Mouse (Mus musculus) midbrain, postnatal 0 days (tissue): Measurements from ENCODE around the gene Jup. TPM values are rescaled to one million over a fixed set of nuclear protein-coding genes. Genes with fewer than 3 reads are reported as not detected.

Experiments used
- ATAC-seq: fragments of 200-750 bp; cut with Nextera tagmentation; 2 replicates; pipeline ENCODE4 v1.8.0; 2017; ENCODE audit warnings: moderate number of reproducible peaks, mild to moderate bottlenecking, moderate TSS enrichment, moderate library complexity; ENCODE audit not compliant: low FRiP score
- DNase-seq: peaks from one replicate; pipeline ENCODE4 v3.0.0-alpha.2; 2015; ENCODE audit warnings: low spot score
- H3K27ac ChIP-seq: fragments of 300-500 bp; sonication (generic); 2 replicates; pipeline ENCODE4 v1.5.1; 2014; ENCODE audit warnings: low read depth, mild to moderate bottlenecking, low read length, mixed read lengths
- H3K27me3 ChIP-seq: fragments of 300-500 bp; sonication (generic); 2 replicates; pipeline ENCODE4 v1.6.1; 2014; ENCODE audit warnings: low read length, control low read depth, mixed read lengths; ENCODE audit not compliant: insufficient read depth
- H3K36me3 ChIP-seq: fragments of 300-500 bp; sonication (generic); 2 replicates; pipeline ENCODE4 v1.6.1; 2014; ENCODE audit warnings: low read length, control low read depth, mixed read lengths; ENCODE audit not compliant: insufficient read depth
- H3K4me1 ChIP-seq: fragments of 300-500 bp; sonication (generic); 2 replicates; pipeline ENCODE4 v1.6.1; 2014; ENCODE audit warnings: mild to moderate bottlenecking, control low read depth, antibody characterized with exemption, low read length, mixed read lengths; ENCODE audit not compliant: insufficient read depth
- H3K4me2 ChIP-seq: fragments of 300-500 bp; sonication (generic); 2 replicates; pipeline ENCODE4 v1.6.1; 2014; ENCODE audit warnings: low read depth, mild to moderate bottlenecking, low read length, mixed read lengths; ENCODE audit not compliant: poor library complexity, severe bottlenecking
- H3K4me3 ChIP-seq: fragments of 300-500 bp; sonication (generic); 2 replicates; pipeline ENCODE4 v1.5.1; 2014; ENCODE audit warnings: low read depth, mild to moderate bottlenecking, low read length, moderate library complexity
- H3K9ac ChIP-seq: fragments of 300-500 bp; sonication (generic); replicated peaks from 2 replicates; pipeline ENCODE4 v1.6.1; 2014; ENCODE audit warnings: mild to moderate bottlenecking, low read length, moderate library complexity, mixed read lengths; ENCODE audit not compliant: poor library complexity, severe bottlenecking
- H3K9me3 ChIP-seq: fragments of 300-500 bp; sonication (generic); 2 replicates; pipeline ENCODE4 v1.6.1; 2016; ENCODE audit warnings: low read length, control low read depth
- CTCF ChIP-seq: IDR thresholded peaks from 2 replicates; pipeline ENCODE4 v1.5.1; 2016; ENCODE audit warnings: antibody characterized with exemption, mild to moderate bottlenecking
- WGBS: fragments of 180-500 bp; shearing (Covaris S2); extraction: QIAGEN DNeasy Blood & Tissue Kit; methylation state at CpG from one replicate; pipeline ENCODE4 v1.1.7; 2014; 5-methylcytosine and 5-hydroxymethylcytosine counted together
- polyA plus RNA-seq: library from polyadenylated mRNA; unstranded; fragments of >200 nt; fragmentation: Nextera tagmentation; extraction: Ambion mirVana; gene quantifications from 2 replicates; pipeline ENCODE4 v1.2.1, GENCODE M21; 2015
- total RNA-seq: library from RNA; depleted of rRNA; stranded (reverse); fragments of >200 nt; gene quantifications from 2 replicates; pipeline ENCODE4 v1.2.3, GENCODE M21; 2014

The Jup gene
- total and polyA plus RNA-seq, 2 experiments from 2014 or later = 69.7 to 156 TPM

DNA sequence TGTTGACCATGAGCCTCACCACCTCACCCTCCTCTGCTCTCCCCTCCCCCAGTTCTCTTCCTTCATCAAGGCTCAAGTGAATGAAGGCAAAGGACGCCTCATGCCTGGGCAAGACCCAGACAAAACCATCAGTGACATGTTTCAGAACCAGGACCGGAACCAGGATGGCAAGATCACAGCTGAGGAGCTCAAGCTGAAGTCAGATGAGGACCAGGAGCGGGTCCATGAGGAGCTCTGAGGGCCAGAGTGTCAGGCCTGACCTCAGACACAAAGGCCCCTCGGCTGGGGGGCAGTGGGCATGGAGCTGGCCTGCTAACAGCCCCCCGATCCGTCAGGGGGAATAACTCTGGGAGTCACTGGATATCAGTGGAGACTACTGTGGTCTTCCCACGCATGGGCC lies 26.3 kb upstream of the Jup start:
- no peak for TF ChIP-seq CTCF
- Histone ChIP-seq H3K9me3 (no peaks in the 10 kb centered on the region), H3K4me1 (no peaks in the 10 kb centered on the region), H3K27ac (no peak overlapping the region), H3K4me3 (no peak overlapping the region), H3K9ac (no peak overlapping the region), H3K27me3 (no peaks in the 10 kb centered on the region), H3K36me3 (no peaks in the 10 kb centered on the region), H3K4me2 (no peak overlapping the region)
- no peak for DNase-seq
- no peak for ATAC-seq
- WGBS = 95% methylated on average over 7 of the region's 7 CpGs

DNA sequence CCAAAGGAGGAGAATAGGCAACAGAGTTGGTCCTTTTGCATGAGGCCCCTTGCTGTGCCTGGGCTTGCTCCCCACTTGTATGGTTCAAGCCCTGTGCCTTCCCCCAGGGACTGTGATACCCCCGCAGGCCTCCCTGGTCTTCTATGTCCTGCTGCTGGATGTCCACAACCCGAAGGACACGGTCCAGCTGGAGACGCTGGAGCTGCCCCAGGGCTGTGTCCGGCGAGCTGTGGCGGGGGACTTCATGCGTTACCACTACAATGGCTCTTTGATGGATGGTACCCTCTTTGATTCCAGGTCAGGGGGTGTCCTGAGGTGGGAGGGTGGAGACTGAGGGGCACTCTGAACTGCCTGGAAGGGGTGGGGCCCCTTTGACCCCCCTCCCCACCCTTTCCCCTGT lies 24.0 kb upstream of the Jup start:
- no peak overlapping the region for H3K27ac ChIP-seq
- H3K4me3 ChIP-seq = no peak overlapping the region
- ATAC-seq (no peak), DNase-seq (no peak)
- H3K4me2 ChIP-seq = no peak overlapping the region
- H3K4me1 ChIP-seq = no peaks in the 10 kb centered on the region
- 0 out of 2 replicates have a peak, but pooled peaks cover 3% of the 10 kb centered on the region for H3K27me3 ChIP-seq
- TF ChIP-seq CTCF = no peak
- no peaks in the 10 kb centered on the region for H3K9me3 ChIP-seq
- H3K9ac ChIP-seq = no peak overlapping the region
- 41% methylated on average over 8 of the region's 8 CpGs for WGBS
- no peaks in the 10 kb centered on the region for H3K36me3 ChIP-seq

DNA sequence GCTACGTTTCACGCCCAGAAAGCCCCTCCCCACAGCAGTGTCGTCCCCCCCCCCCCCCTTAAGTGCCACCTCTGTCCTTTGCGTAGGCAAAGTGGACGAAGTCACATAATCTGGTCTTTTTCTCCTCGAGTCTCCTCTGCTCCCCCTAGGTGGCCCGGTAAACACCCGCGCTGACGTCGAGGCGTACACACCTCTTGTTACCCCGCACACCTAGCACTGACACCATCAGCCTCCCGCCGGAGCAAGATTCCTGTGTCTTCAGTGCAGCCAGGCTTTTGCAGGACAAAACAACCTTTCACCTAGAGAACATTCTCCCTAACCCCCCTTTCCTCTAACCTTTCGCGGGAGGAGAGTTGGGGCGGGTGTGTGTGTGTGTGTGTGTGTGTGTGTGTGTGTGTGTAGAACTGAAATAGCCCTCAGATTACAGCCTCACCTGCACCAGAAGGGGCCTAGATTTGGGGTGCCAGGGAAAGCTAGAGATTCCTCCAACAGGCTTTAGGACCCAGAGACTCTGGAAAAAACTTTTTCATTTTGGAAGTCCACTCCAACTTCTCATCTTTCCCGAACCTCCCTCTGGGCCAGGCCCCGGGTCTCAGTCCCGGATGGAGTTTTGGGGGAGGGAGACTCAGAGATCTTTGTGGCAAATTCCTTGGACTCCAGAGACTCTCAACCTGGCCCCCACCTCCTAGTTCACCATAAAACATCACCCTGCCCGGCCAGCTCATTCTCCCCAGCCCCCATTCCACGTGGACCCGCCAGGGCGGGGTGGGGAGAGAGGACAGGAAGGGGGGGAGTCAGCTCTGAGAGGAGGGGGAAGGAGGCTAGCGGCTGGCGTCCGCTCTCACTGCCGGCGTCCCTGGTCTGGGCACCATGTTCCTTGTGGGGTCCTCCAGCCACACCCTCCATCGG lies 17.6 kb upstream of the Jup start, which contains the start of gene Fkbp10:
Gene Fkbp10 (plus strand): TSS at position 784 of the 909 bp plus-strand sequence.
- peak within 1 kb of the TSS; percentile 63 for H3K4me2 ChIP-seq
- peak within 1 kb of the TSS; percentile 72 for H3K27ac ChIP-seq
- H3K9me3 ChIP-seq = no peaks in the 10 kb centered on the region
- peaks cover 17% of the 10 kb centered on the region; the same call in 1 of the 2 replicates for H3K4me1 ChIP-seq
- ATAC-seq (no peak; the same call in 1 of the 2 replicates), DNase-seq (peak; percentile 28)
- peaks cover 10% of the 10 kb centered on the region; the same call in 1 of the 2 replicates for H3K27me3 ChIP-seq
- under 1% methylated on average over 28 of the region's 31 CpGs for WGBS
- peak within 1 kb of the TSS; percentile 69 for H3K9ac ChIP-seq
- peak within 1 kb of the TSS; percentile 60 for H3K4me3 ChIP-seq
- H3K36me3 ChIP-seq = no peaks in the 10 kb centered on the region
- no peak for TF ChIP-seq CTCF

DNA sequence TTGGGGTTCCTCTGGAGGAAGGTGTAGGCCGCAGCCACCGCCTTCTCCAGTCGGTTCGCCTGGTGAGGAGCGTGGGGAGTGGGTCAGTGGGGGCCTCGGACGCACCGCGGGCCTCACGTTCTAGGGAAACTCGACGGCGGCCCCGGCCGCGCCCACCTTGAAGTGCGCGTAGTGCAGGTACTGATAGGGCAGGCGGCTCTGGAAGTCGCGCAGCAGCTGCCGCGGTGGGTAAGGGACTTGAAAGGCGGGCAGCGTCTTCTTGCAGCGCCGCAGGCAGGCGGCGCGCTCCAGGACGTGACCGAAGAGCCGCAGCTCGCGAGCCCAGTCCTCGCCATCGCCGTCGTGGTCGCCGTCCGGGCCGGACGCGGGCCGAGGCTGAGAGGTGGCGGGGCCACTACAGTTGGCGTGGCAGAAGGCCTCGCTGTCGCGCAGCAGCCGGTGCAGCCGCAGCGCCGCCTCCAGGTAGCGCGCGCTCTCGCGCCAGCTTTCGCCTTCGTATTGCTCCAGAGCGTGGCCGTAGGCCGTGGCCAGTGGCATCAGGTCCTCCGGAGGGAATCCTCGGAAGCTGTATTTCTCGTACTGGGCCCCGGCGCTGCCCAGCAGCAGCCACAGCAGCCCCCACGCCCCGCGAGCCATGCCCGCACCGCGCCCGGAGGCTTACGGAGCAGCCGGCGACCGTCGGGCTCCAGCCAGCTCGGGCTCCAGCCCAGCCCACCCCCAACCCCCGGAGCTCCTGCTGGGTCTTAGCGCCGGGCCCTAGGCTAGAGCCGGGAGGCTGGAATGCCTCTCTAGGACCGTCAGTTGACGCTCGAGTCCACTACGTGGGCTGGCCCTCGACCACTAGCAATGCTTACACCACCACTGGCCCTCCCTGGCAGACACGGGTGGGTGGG lies 16.7 kb upstream of the Jup start, which contains the start of gene P3h4:
Gene P3h4 (minus strand): TSS at position 816 of the 893 bp plus-strand sequence.
- peak; percentile 70 for TF ChIP-seq CTCF
- peaks cover 10% of the 10 kb centered on the region; the same call in 1 of the 2 replicates for H3K27me3 ChIP-seq
- H3K4me3 ChIP-seq = peak within 1 kb of the TSS; percentile 60
- H3K36me3 ChIP-seq = peaks cover 1% of the 10 kb centered on the region; the same call in 1 of the 2 replicates
- H3K4me2 ChIP-seq = peak within 1 kb of the TSS; percentile 63
- WGBS = 2% methylated on average over 87 of the region's 93 CpGs
- no peaks in the 10 kb centered on the region for H3K9me3 ChIP-seq
- DNase-seq (peak; percentile 91), ATAC-seq (peak; percentile 93)
- peak within 1 kb of the TSS; percentile 72 for H3K27ac ChIP-seq
- H3K9ac ChIP-seq = peak within 1 kb of the TSS; percentile 69
- peaks cover 17% of the 10 kb centered on the region; the same call in 1 of the 2 replicates for H3K4me1 ChIP-seq

DNA sequence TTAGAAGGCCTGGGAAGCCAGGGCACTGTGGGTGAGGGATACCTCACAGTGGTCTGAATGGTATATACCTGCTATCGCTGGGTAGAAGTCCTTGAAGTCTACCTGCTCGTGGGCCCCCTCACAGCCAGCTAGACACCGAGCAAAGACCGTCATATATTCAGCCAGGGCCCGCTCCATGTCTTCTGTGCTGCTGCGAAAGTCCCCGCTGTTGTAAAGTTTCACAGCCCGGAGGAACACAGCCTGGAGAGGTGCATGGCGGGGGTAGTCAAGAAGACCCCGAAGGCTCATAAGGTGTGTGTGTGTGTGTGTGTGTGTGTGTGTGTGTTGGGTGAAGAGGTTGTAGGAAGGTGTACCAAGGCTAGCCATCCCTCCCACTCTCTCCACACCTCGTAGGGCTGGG lies 16.0 kb upstream of the Jup start:
- Histone ChIP-seq H3K4me3 (peak overlapping the region; percentile 60), H3K36me3 (peaks cover 8% of the 10 kb centered on the region), H3K9me3 (no peaks in the 10 kb centered on the region), H3K4me2 (peak overlapping the region; percentile 63), H3K27me3 (peaks cover 10% of the 10 kb centered on the region; the same call in 1 of the 2 replicates), H3K4me1 (peaks cover 17% of the 10 kb centered on the region; the same call in 1 of the 2 replicates), H3K9ac (peak overlapping the region; percentile 69; the same call in 1 of the 2 replicates), H3K27ac (no peak overlapping the region)
- DNase-seq (no peak), ATAC-seq (no peak)
- 80% methylated on average over 11 of the region's 11 CpGs for WGBS
- TF ChIP-seq CTCF = no peak
